Mouse (Mus musculus) Patski (cell line): ENCODE results near the gene Cavin4. TPM values are rescaled to one million over a fixed set of nuclear protein-coding genes. Genes with fewer than 3 reads are reported as not detected.

Experiments
- ATAC-seq: fragments of 100-300 bp; one replicate; pipeline ENCODE4 v1.8.0; 2021
- CTCF ChIA-PET: fragments of 350-600 bp; sonication (Branson Sonifier 250); formaldehyde crosslinking; loops from one replicate; lab custom pipeline; 2022; ENCODE audit warnings: inconsistent platforms; lab: Charles Lee
- POLR2A ChIA-PET: fragments of 350-600 bp; sonication (Branson Sonifier 250); formaldehyde crosslinking; loops from one replicate; lab custom pipeline; 2022; ENCODE audit warnings: antibody characterized with exemption, inconsistent platforms; lab: Charles Lee
- DNase-seq: peaks from one replicate; pipeline ENCODE4 v3.0.0-alpha.2; 2011; ENCODE audit warnings: low read depth, low spot score
- H3K27me3 ChIP-seq: fragments of 371-371 bp; one replicate; pipeline ENCODE4 v1.5.1; 2021
- CTCF ChIP-seq: fragments of 100-300 bp; IDR thresholded peaks from one replicate; pipeline ENCODE4 v1.5.1; 2021
- in situ Hi-C: fragments of 300-500 bp; cut with MboI; formaldehyde crosslinking; loops from 3 replicates; pipeline ENCODE4 v1.11.1; 2018; ENCODE audit warnings: low pct_unique_long_range_greater_than_20kb, mixed read lengths
- polyA plus RNA-seq: library from polyadenylated mRNA; unstranded; gene quantifications from one replicate; pipeline ENCODE4 v1.2.3, GENCODE M21; 2021

The Cavin4 gene
- polyA plus RNA-seq, result 0.06 TPM

DNA sequence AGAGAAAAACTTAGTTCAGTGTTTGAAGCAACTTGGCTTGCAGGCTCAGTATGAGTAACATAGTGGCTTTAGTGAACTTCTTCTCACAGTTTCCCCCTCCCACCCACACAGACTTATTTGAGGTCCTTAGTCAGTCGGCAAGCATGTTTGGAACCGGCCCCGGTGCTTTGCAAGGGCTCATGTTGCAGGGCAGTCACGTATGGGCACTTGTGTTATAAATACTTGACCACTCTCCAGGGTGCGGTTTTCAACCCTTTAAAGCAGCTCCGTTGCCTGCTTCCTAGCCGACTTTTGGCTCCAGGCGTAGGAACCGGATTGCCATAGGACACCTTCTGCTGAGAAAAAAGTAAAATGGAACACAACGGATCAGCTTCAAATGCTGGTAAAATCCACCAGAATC is at the start of gene Cavin4:
Gene Cavin4, plus strand, starts transcription at position 244 of the 400 bp plus-strand sequence.
- no peaks in the 10 kb centered on the region for H3K27me3 ChIP-seq
- no peak for ATAC-seq
- ChIA-PET POLR2A (no interaction called here), CTCF (no interaction called here)
- DNase-seq, result no peak
- no peak for TF ChIP-seq CTCF
- in situ Hi-C loops, result no loop called here

DNA sequence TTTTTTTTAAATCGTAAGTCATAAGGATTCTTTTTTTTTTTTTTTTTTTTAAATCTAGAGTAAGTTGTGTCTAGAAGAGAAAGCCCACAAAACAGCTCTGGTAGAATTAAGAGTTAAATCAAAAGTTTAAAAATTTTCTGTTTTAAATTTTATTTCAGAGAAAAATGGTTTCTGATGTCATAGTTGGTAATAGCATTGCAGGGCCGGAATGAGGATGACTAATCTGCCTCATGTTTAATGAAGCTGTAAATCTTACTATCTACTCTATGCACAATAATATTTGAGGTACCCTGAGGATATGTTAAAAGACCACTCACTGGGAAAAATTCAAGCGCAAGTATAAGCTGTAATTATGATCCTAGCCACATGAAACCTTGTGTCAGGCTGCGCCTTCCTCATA is 47.8 kb upstream of the Cavin4 start:
- DNase-seq, result no peak
- no peak for ATAC-seq
- POLR2A ChIA-PET, result interaction anchor here (1.0 kb wide), 1 partner anchor 15 kb away, joined by 6 read pairs; no protein-coding TSS in a partner anchor
- no peak for TF ChIP-seq CTCF
- in situ Hi-C loops, result no loop called here
- no peaks in the 10 kb centered on the region for H3K27me3 ChIP-seq
- CTCF ChIA-PET, result interaction anchor here (0.8 kb wide), 1 partner anchor 29 kb away, joined by 3 read pairs; no protein-coding TSS in a partner anchor

DNA sequence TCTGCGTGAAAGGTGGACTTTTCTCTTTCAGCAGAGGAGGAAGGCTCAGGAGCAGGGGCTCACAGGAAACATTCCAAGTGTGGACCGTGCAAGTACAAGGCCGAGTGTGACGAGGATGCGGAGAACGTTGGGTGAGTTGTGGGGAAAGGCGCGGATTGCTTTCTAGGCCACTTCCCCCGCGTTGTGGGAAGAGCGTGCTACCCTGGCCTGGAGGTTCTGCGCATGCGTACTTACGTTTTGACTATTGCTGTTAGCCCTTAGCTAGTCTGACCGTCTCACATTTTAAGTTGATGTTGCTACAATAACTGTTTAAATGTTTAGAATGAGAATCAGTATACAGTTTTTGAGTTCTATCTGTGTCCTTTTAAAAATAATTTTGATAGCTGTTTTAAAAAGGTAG is 46.1 kb upstream of the Cavin4 start:
- TF ChIP-seq CTCF, result no peak
- DNase-seq, result no peak
- in situ Hi-C loops, result no loop called here
- no peak for ATAC-seq
- H3K27me3 ChIP-seq, result no peaks in the 10 kb centered on the region
- CTCF ChIA-PET, result interaction anchor here (0.9 kb wide), 1 partner anchor 9 kb away, joined by 3 read pairs; no protein-coding TSS in a partner anchor
- POLR2A ChIA-PET, result no interaction called here

DNA sequence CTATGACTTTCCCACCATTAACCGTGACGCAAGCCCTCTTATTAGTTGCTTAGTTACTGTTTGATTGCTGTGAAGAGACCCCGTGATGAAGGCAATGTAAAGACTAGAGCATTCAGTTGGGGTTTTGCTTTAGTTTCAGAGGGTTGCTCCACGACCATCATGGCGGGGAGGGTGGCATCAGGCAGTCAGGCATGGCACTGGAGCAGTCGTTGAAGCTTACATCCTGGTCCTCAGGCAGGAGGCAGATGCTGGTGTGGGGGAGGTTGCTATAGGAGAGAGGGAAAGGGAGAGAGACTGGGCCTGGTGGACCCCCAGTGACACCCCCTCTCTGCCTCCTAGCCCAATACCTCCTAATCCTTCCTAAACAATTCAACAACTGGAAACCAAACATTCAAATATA is 43.2 kb upstream of the Cavin4 start:
- ChIA-PET POLR2A (no interaction called here), CTCF (interaction anchor here (1.8 kb wide), 1 partner anchor 16 kb away, joined by 4 read pairs; no protein-coding TSS in a partner anchor)
- ATAC-seq (no peak), DNase-seq (no peak)
- no peak for TF ChIP-seq CTCF
- in situ Hi-C loops, result no loop called here
- no peaks in the 10 kb centered on the region for H3K27me3 ChIP-seq

DNA sequence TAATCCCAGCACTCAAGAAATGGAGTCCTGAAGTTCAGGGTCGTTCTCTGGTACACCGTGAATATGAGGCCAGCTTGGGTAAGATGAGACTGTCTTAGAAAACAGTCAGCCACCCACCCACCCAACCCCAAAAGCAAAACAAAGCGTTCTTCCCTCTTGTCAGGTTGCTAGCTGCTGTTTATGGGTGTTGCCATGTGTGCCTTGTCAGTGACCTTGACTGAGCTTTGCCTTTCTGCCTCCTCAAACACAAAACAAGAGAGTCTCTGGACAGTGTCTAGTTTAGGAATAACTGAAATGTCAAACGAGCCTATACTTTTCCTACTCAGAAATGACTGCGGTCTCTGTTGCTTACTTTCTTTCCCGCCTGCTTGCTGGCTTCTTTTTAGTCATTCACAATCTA is 41.1 kb upstream of the Cavin4 start:
- no peak for ATAC-seq
- DNase-seq, result no peak
- no peaks in the 10 kb centered on the region for H3K27me3 ChIP-seq
- ChIA-PET POLR2A (no interaction called here), CTCF (no interaction called here)
- no peak for TF ChIP-seq CTCF
- in situ Hi-C loops, result no loop called here

DNA sequence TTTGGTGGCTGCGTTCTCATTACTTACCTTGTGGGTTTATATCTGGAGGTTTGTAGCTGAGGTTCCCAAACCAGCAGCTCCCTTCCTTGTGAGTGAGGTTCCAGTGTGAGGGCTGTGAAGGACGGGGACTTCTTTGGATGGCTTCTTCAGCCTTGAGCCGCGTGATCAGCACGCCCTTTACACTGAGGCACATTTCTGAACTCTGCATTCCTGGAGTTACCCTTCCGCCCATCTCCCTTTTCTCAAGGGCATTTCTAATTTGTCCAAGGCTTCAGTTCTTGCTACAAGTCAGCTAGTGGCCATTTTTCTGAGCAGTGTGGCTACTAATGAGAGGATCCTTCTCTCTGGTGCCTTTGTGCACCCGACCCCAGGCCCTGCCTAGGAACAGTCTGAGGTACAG is 40.4 kb upstream of the Cavin4 start:
- ChIA-PET POLR2A (no interaction called here), CTCF (interaction anchor here (0.8 kb wide), 1 partner anchor 9 kb away, joined by 3 read pairs; no protein-coding TSS in a partner anchor)
- TF ChIP-seq CTCF, result no peak
- DNase-seq (no peak), ATAC-seq (no peak)
- no peaks in the 10 kb centered on the region for H3K27me3 ChIP-seq
- in situ Hi-C loops, result no loop called here

DNA sequence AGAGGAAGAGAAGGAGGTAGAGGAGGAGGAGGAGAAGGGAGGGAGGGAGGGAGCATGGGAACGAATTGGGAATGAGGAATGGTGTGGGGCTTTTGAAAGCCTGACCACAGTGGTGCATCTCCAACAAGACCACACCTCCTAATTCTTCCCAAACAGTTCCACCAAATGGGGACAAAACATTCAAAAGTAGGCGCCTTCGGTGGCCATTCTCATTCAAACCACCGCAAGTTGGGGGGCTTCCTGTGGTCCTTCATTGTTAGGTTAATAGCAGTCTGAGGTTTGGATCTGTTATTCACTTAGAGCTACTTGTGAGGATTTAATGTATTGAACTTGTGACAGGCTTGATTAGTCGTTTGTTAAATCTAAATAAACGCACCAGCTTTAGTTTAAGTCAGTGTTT is 38.4 kb upstream of the Cavin4 start:
- ChIA-PET CTCF (no interaction called here), POLR2A (no interaction called here)
- no peak for TF ChIP-seq CTCF
- no peaks in the 10 kb centered on the region for H3K27me3 ChIP-seq
- in situ Hi-C loops, result no loop called here
- DNase-seq (no peak), ATAC-seq (no peak)

DNA sequence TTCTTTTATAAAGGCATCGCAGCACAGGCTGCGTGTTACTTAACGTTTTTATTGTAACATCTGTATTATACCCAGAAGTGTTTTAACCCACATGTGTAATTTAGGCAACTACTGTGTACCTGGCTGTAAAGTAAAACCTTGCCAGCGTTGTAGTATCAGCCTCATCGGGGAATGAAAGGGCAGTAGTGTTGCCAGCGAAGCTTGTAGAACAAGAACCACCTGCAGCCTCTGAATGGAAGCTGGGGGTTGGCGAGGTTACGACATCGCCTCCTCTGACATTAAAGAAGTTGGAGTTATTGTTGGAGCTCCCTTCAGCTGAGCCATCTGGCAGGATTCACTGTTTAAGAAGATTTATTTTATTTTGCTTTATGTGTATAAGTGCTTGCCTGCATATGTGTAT is 37.5 kb upstream of the Cavin4 start:
- in situ Hi-C loops, result no loop called here
- no peaks in the 10 kb centered on the region for H3K27me3 ChIP-seq
- CTCF ChIA-PET, result interaction anchor here (1.0 kb wide), 1 partner anchor 8 kb away, joined by 3 read pairs; no protein-coding TSS in a partner anchor
- TF ChIP-seq CTCF, result no peak
- ATAC-seq (no peak), DNase-seq (no peak)
- POLR2A ChIA-PET, result no interaction called here

DNA sequence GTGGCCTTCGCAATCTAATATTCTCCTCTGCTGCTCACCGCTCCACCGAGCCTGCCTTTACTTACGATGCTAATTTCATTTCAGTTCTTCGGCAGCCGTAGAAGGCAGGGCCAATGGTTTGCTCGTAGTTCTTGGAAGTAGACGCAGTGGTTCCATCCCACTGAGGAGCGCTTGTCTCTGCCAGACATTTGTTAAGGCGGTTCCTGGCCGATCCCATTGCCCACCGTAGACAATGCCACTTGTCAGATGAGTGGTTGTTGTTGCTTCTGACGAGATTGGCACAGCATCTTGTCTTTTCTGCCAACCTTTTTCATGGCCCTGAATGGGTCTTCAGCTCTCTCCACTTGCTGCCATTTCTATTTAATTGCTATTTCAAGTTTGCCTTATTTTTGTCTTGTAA is 33.9 kb upstream of the Cavin4 start:
- no peak for DNase-seq
- ChIA-PET POLR2A (interaction anchor here (0.8 kb wide), 1 partner anchor 14 kb away, joined by 6 read pairs; no protein-coding TSS in a partner anchor), CTCF (no interaction called here)
- in situ Hi-C loops, result no loop called here
- TF ChIP-seq CTCF, result no peak
- no peaks in the 10 kb centered on the region for H3K27me3 ChIP-seq
- ATAC-seq, result no peak

DNA sequence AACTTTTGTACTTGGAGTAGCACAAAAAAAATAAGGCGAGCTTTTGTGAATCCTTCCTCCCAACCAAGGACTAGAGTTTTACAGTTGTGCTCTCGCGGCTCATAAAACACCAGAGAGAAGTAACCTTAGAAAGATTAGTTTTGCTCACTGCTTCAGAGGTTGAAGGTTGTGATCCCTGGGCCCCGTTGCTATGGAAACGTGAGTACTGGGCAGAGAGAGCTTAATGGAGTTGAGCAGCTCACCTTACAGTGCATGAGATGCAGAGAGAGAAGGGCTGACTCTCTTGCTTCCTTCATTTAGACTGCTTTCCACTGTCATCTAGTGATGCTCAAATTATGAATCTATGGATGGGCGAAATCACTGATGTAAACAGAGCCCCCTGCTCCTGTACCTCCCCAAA is 29.8 kb upstream of the Cavin4 start:
- no peak for DNase-seq
- CTCF ChIA-PET, result no interaction called here
- ATAC-seq, result no peak
- in situ Hi-C loops, result no loop called here
- H3K27me3 ChIP-seq, result no peaks in the 10 kb centered on the region
- POLR2A ChIA-PET, result no interaction called here
- TF ChIP-seq CTCF, result no peak

DNA sequence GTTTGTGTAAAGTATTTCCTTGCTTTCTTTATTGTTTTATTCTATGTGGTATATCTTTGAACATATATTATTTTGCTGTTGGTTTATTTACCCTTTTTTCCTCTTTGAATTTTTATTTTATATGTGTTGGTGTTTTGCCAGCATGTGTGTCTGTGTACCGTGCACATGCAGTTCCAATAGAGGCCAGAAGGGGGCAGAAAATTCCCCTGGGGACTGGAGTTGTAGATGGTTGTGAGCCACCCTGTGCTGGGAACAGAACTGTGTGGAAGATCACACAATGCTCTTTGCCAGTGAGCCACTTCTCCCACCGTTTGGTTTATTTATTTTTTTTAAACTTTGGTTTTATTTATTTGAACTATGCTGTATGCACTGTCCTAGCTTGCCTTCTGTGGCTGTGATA is 29.3 kb upstream of the Cavin4 start:
- no peak for ATAC-seq
- ChIA-PET CTCF (no interaction called here), POLR2A (no interaction called here)
- TF ChIP-seq CTCF, result peak; percentile 22
- H3K27me3 ChIP-seq, result no peaks in the 10 kb centered on the region
- in situ Hi-C loops, result no loop called here
- no peak for DNase-seq

DNA sequence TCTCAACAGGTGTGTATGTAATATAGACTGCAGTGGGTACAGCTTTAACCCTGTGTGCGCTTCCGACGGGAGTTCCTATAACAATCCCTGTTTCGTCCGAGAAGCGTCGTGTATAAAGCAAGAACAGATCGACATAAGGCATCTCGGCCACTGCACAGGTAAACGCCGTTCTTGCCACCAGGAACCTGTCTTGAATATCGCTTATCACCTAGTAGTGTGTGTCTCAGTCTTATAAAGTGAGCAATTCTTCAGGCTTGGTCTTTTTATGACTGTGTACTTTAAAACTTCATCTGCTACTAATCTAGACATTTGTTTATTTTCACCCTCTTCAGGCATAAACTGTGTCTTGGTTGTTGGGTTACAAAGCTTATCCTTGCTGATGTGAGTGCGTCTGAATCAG is 26.5 kb upstream of the Cavin4 start:
- ATAC-seq (no peak), DNase-seq (no peak)
- no peak for TF ChIP-seq CTCF
- no peaks in the 10 kb centered on the region for H3K27me3 ChIP-seq
- ChIA-PET POLR2A (no interaction called here), CTCF (interaction anchor here (1.5 kb wide), 1 partner anchor 16 kb away, joined by 4 read pairs; no protein-coding TSS in a partner anchor)
- in situ Hi-C loops, result no loop called here
